Mouse (Mus musculus) neural tube, embryonic 11.5 days (tissue): ENCODE measurements at regions not wholly inside any gene's neighbourhood (a gene's known extent, or its start where the extent isn't known, plus 50 kb on each side); places are given as distances from the start of the nearest gene placed in this dataset.

Source experiments
- ATAC-seq: fragments of 200-750 bp; cut with Nextera tagmentation; 2 replicates; pipeline ENCODE4 v1.8.0; 2017; ENCODE audit warnings: moderate number of reproducible peaks, mild to moderate bottlenecking, moderate TSS enrichment, moderate library complexity; ENCODE audit not compliant: insufficient read depth, low FRiP score, low TSS enrichment
- DNase-seq: peaks from one replicate; pipeline ENCODE4 v3.0.0-alpha.2; 2015; ENCODE audit warnings: low spot score
- H3K27ac ChIP-seq: fragments of 300-500 bp; sonication (generic); 2 replicates; pipeline ENCODE4 v1.5.1; 2014; ENCODE audit warnings: low read depth, mild to moderate bottlenecking, low read length
- H3K27me3 ChIP-seq: fragments of 300-500 bp; sonication (generic); 2 replicates; pipeline ENCODE4 v1.6.1; 2014; ENCODE audit warnings: mild to moderate bottlenecking, low read length, mixed read lengths; ENCODE audit not compliant: control insufficient read depth, insufficient read depth
- H3K36me3 ChIP-seq: fragments of 300-500 bp; sonication (generic); 2 replicates; pipeline ENCODE4 v1.6.1; 2014; ENCODE audit warnings: mild to moderate bottlenecking, low read length, moderate library complexity, mixed read lengths; ENCODE audit not compliant: control insufficient read depth, insufficient read depth
- H3K4me1 ChIP-seq: fragments of 300-500 bp; sonication (generic); 2 replicates; pipeline ENCODE4 v1.6.1; 2014; ENCODE audit warnings: low read length, mixed read lengths; ENCODE audit not compliant: control insufficient read depth, insufficient read depth
- H3K4me2 ChIP-seq: fragments of 300-500 bp; sonication (generic); 2 replicates; pipeline ENCODE4 v1.6.1; 2014; ENCODE audit warnings: low read depth, mild to moderate bottlenecking, moderate library complexity
- H3K4me3 ChIP-seq: fragments of 300-500 bp; sonication (generic); 2 replicates; pipeline ENCODE4 v1.5.1; 2014; ENCODE audit warnings: low read depth, low read length
- H3K9ac ChIP-seq: fragments of 300-500 bp; sonication (generic); 2 replicates; pipeline ENCODE4 v1.6.1; 2014; ENCODE audit warnings: mild to moderate bottlenecking, low read length
- H3K9me3 ChIP-seq: fragments of 300-500 bp; sonication (generic); 2 replicates; pipeline ENCODE4 v1.6.1; 2016; ENCODE audit warnings: low read length; ENCODE audit not compliant: control insufficient read depth
- WGBS: fragments of 180-500 bp; shearing (Covaris S2); extraction: QIAGEN DNeasy Blood & Tissue Kit; methylation state at CpG from one replicate; pipeline ENCODE4 v1.1.7; 2014; 5-methylcytosine and 5-hydroxymethylcytosine counted together

DNA sequence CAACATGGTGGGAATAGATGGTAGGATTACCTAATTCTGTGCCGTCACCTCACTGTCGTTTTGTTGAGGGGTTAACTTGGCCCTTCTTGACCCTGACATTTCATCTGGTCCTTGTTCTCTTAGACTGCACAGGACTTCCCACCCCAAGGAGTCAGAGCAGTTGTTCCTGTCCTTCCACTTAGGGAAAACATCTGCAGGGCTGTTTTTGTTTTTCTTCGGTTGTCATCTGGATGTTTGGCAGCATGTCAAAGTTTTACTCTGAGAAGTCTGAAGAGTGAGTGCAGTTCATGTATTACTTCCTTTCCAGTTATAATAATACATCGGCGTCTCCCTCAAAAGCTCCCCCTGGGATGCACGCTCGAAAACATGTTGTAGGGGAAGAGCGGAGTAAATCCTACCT is 376.8 kb downstream of the Rnd3 start:
- H3K9me3 ChIP-seq, result no peaks in the 10 kb centered on the region
- 77% methylated on average over 8 of the region's 8 CpGs for WGBS
- ATAC-seq (no peak), DNase-seq (no peak)
- H3K4me3 ChIP-seq, result no peak overlapping the region
- no peaks in the 10 kb centered on the region for H3K27me3 ChIP-seq
- H3K27ac ChIP-seq, result no peak overlapping the region
- H3K36me3 ChIP-seq, result no peaks in the 10 kb centered on the region
- H3K4me2 ChIP-seq, result no peak overlapping the region
- H3K9ac ChIP-seq, result no peak overlapping the region
- no peaks in the 10 kb centered on the region for H3K4me1 ChIP-seq

DNA sequence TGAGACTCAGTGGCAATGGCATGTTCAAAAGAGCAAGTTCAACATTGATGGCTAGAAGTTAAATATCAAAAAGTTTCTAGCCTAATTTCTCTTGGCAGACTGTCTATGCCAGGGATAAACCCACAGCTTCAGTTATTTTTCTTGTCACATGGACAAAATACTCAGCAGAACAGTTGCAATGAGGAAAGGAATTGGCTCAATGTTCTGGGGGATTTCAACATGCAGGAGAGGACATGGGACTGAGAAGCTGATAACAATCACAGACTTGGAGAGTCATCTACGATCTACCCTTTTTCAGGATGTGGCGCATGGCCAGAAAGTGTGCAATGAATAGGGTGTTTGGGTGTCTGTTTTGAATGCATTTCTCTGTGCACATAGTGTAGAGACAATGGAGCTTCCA is 389.9 kb downstream of the Rnd3 start:
- no peak overlapping the region for H3K4me3 ChIP-seq
- H3K4me2 ChIP-seq, result no peak overlapping the region
- H3K36me3 ChIP-seq, result no peaks in the 10 kb centered on the region
- no peaks in the 10 kb centered on the region; the same call in 1 of the 2 replicates for H3K4me1 ChIP-seq
- ATAC-seq (no peak), DNase-seq (no peak)
- H3K9ac ChIP-seq, result no peak overlapping the region
- WGBS, result 96% methylated on average over 2 of the region's 2 CpGs
- no peak overlapping the region for H3K27ac ChIP-seq
- no peaks in the 10 kb centered on the region for H3K27me3 ChIP-seq
- H3K9me3 ChIP-seq, result no peaks in the 10 kb centered on the region

DNA sequence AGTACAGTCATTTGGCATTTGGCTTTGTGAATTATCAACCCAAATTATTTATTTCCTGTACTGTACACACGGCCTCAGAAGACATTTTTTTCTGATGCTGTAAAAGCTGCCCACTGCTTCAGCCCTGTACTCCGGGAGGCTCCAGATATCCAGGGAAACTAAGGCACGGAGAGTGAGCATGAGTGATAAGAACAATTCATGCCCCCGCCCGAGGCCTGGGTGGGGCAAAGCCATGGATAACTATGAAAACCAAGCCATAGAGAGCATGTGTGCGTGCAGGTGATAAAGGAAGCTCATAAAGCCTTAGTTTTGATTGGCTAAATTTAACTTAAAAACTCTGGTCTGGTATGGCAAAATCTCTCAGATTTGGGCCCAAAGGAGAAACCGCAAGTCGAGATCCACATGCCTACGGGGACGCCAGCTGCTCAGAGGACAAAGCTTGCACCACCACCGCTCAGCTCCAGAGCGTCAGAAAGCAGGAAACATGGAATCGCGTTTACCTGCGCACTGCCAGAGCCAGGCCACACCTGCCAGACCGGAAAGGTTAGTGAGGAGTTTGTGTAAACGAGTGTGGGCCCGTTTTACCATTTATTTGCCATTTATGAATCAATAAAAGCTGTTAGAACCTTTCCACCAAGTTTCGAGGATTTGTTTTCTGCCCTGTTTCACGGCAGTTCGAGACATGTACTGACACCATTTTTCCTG is 390.9 kb downstream of the Rnd3 start:
- DNase-seq (no peak), ATAC-seq (no peak)
- no peak overlapping the region for H3K27ac ChIP-seq
- no peak overlapping the region for H3K4me2 ChIP-seq
- no peaks in the 10 kb centered on the region; the same call in 1 of the 2 replicates for H3K4me1 ChIP-seq
- 90% methylated on average over 21 of the region's 21 CpGs for WGBS
- H3K9ac ChIP-seq, result no peak overlapping the region
- no peak overlapping the region for H3K4me3 ChIP-seq
- no peaks in the 10 kb centered on the region for H3K36me3 ChIP-seq
- H3K27me3 ChIP-seq, result no peaks in the 10 kb centered on the region
- H3K9me3 ChIP-seq, result no peaks in the 10 kb centered on the region

DNA sequence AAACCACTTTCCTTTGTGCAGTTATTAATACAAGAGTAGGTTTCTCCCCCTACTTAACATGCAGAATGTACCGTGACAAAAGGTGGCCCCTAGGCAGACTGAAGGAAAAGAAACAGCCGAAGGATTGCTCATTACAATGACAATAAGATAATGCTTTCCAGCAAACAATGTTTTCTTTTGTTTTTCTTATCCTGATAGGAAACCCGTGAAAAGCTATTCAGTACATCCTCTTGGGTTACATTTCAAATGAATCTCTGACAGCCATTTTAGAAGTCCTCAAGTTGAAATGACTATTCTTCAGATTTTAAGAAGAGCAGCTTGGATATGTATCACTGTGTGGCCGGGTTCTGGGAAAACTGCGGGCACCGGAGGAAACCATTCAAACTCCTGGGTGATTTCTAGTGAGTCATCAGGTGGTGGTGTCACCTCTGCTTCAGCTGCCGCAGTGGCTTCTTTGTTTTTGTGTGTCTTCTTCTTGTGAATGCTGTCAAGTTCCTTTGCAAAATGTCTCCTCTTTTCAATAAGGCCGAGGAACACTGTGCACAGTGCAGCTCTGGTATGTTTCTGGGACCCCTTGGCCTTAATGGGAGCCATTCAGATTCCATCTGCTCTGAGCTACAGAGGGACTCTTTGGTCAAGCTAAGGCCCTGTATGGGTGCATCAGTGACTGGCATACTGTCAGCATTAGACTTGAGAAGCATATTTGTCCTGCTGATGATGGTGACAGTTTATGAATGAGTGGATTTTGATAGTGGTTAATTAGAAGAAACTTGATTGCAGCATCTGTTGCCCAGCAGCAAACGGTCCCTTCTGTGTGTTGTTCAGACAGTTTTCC is 393.1 kb downstream of the Rnd3 start:
- WGBS, result 41% methylated on average over 9 of the region's 9 CpGs
- Histone ChIP-seq H3K4me2 (no peak overlapping the region), H3K27ac (peak overlapping the region; percentile 30), H3K9me3 (no peaks in the 10 kb centered on the region), H3K4me3 (no peak overlapping the region), H3K4me1 (no peaks in the 10 kb centered on the region; the same call in 1 of the 2 replicates), H3K36me3 (no peaks in the 10 kb centered on the region), H3K9ac (no peak overlapping the region), H3K27me3 (no peaks in the 10 kb centered on the region)
- ATAC-seq, result peak; percentile 87
- DNase-seq, result peak; percentile 55

DNA sequence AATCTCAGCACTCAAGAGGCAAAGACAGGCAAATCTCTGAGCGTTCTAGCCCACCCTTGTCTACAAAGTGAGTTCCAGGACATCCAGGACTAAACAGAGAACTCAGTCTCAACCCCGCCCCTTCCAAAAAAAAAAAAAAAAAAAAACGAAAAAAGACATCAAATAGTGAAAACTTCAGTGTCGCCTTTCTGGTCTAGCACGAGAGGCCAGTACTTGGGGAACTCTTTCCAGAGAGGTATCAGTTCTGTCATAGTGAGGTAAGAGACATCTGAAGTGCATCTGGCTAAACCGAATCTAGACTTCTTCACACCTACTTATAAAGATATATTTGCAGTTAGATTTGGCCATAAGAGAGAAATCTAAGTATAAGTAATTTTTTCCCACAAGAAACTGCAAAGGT is 393.8 kb downstream of the Rnd3 start:
- Histone ChIP-seq H3K4me2 (no peak overlapping the region), H3K27ac (no peak overlapping the region), H3K4me3 (no peak overlapping the region), H3K36me3 (no peaks in the 10 kb centered on the region), H3K9ac (no peak overlapping the region), H3K4me1 (no peaks in the 10 kb centered on the region; the same call in 1 of the 2 replicates), H3K9me3 (no peaks in the 10 kb centered on the region), H3K27me3 (no peaks in the 10 kb centered on the region)
- peak; percentile 35 for ATAC-seq
- 63% methylated on average over 6 of the region's 6 CpGs for WGBS
- DNase-seq, result no peak

DNA sequence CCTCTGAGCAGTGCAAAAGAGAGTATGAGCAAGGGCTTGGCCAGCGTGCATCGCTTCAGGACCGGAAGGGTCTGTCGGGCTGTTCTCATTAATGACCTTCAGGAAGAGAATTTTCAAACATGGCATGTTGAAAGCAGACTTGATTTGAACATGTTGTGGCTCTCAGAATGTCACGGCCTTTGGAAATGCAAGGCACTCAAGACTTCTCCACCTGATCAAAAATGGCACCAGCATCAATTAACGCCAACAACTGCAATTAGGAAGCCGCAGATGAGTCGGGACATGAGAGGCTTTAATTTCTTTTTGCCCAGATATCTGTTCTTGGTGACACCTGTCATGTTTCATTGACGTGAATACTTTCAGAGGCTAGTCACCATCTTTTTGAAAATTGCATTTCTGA is 396.5 kb downstream of the Rnd3 start:
- 85% methylated on average over 9 of the region's 9 CpGs for WGBS

DNA sequence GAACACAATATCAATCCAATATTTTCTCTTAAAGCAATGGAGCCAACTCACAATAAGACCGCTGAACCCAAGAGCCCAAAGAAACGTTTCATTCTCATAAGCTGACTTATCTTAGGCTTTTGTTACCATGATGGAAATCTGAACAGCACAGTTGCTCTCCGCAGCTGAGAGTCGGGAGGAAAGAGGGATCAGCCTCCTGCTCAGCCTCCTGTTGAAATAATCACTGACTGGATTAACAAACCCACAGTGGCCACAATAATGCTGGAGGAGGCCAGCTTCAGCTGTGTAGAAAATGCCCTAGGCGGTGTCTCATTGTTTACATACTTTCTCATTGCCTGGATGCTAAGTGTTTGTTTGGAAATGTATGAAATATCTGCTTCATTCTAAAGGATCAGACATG is 398.1 kb downstream of the Rnd3 start:
- no peak overlapping the region for H3K4me3 ChIP-seq
- no peaks in the 10 kb centered on the region for H3K36me3 ChIP-seq
- no peak for DNase-seq
- no peaks in the 10 kb centered on the region for H3K9me3 ChIP-seq
- no peak for ATAC-seq
- H3K27me3 ChIP-seq, result no peaks in the 10 kb centered on the region
- H3K9ac ChIP-seq, result no peak overlapping the region
- H3K4me2 ChIP-seq, result no peak overlapping the region
- WGBS, result 89% methylated on average over 5 of the region's 5 CpGs
- H3K27ac ChIP-seq, result no peak overlapping the region
- no peaks in the 10 kb centered on the region; the same call in 1 of the 2 replicates for H3K4me1 ChIP-seq

More for the DNA sequence above, 396.5 kb downstream of the Rnd3 start:
- Histone ChIP-seq H3K4me2 (no peak overlapping the region), H3K4me3 (no peak overlapping the region), H3K9ac (no peak overlapping the region), H3K27ac (no peak overlapping the region), H3K36me3 (no peaks in the 10 kb centered on the region), H3K4me1 (no peaks in the 10 kb centered on the region; the same call in 1 of the 2 replicates), H3K27me3 (no peaks in the 10 kb centered on the region), H3K9me3 (no peaks in the 10 kb centered on the region)
- DNase-seq, result no peak
- ATAC-seq, result no peak

DNA sequence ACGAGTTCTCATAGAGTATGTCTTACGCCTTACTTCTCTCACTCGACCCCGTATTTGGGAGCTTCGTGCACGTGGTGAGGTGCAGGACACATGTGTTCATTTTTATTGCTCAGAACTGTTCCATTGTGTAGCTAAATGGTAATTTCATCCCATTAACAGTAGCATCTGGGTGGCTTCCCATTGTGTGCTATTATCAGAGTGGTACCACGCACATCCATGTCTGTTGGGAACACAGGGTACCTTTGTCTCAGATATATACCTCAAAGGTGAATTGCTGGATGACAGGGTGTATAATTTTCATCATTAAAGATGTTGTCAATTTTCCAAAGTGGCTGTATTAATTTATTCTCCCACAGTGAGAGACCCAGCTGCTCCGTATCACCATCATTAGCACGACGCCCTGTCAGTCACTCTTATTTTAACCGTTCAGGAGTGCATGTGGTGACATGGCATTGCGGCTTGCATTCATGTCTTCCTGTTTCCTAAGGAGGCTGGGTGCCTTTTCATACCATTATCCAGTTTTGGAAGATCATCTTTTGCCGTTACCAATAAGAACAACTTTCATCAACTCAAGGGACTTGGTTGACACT is 404.2 kb downstream of the Rnd3 start:
- Histone ChIP-seq H3K4me2 (no peak overlapping the region), H3K4me1 (0 out of 2 replicates have a peak, but pooled peaks cover 3% of the 10 kb centered on the region), H3K9me3 (no peaks in the 10 kb centered on the region), H3K27ac (0 out of 2 replicates have a peak overlapping the region, but pooled peaks have one; percentile 23), H3K9ac (no peak overlapping the region), H3K36me3 (no peaks in the 10 kb centered on the region), H3K4me3 (no peak overlapping the region), H3K27me3 (no peaks in the 10 kb centered on the region)
- DNase-seq (no peak), ATAC-seq (peak; percentile 68)
- 77% methylated on average over 13 of the region's 13 CpGs for WGBS
